Mouse (Mus musculus) heart, postnatal 36 days (tissue): ENCODE results near the gene Npb. TPM values are rescaled to one million over a fixed set of nuclear protein-coding genes. Genes with fewer than 3 reads are reported as not detected.

Experiments used
- DNase-seq, 2 experiments: peaks; one replicate each; pipeline ENCODE4 v3.0.0; 2021 to 2022
- intact Hi-C: fragments of 180-260 bp; cut with DNase I; formaldehyde crosslinking; loops from one replicate; pipeline ENCODE4 v1.15.1; 2025
- total RNA-seq, 2 experiments: library from RNA; stranded (reverse); gene quantifications; 2 replicates each; pipeline ENCODE4 v1.2.3; 2021

Gene Npb
- total RNA-seq, 2 experiments from 2014 or later, result not detected

GRCm38 (mm10) chr11:120610477-120611046 is 2.3 kb downstream of the Npb start:
- DNase-seq, result no peak
- intact Hi-C loops, result no loop called here

- DNase-seq, result peak; percentile 73 to 82
- intact Hi-C loops, result loop anchor here (1.0 kb wide), 2 partner anchors 96 to 123 kb away; no protein-coding TSS in a partner anchor
Measured at GRCm38 (mm10) chr11:120612763-120613162, 4.5 kb downstream of the Npb start.

- intact Hi-C loops, result no loop called here
- no peak for DNase-seq
Measured at GRCm38 (mm10) chr11:120613481-120613972, 5.2 kb downstream of the Npb start.

- intact Hi-C loops, result no loop called here
Measured at GRCm38 (mm10) chr11:120613976-120614375, 5.7 kb downstream of the Npb start.

GRCm38 (mm10) chr11:120615167-120615566 is 6.9 kb downstream of the Npb start:
- intact Hi-C loops, result no loop called here
- DNase-seq, result no peak

More at GRCm38 (mm10) chr11:120613976-120614375, 5.7 kb downstream of the Npb start:
- no peak for DNase-seq

- intact Hi-C loops, result no loop called here
- DNase-seq, result no peak
Measured at GRCm38 (mm10) chr11:120615606-120616203, 7.4 kb downstream of the Npb start.

GRCm38 (mm10) chr11:120616617-120617294 is 8.5 kb downstream of the Npb start:
- DNase-seq, result no peak
- intact Hi-C loops, result no loop called here

- intact Hi-C loops, result no loop called here
- DNase-seq, result peak; percentile 84 to 86
Measured at GRCm38 (mm10) chr11:120617519-120618112, 9.3 kb downstream of the Npb start, which contains the start of gene Pcyt2. Gene Pcyt2, minus strand, starts transcription at chr11:120617936.

GRCm38 (mm10) chr11:120618619-120619535 is 10.6 kb downstream of the Npb start:
- intact Hi-C loops, result no loop called here
- no peak for DNase-seq

GRCm38 (mm10) chr11:120620195-120620594 is 11.9 kb downstream of the Npb start:
- intact Hi-C loops, result no loop called here
- no peak for DNase-seq

GRCm38 (mm10) chr11:120622805-120623204 is 14.5 kb downstream of the Npb start:
- intact Hi-C loops, result no loop called here
- DNase-seq, result no peak

- intact Hi-C loops, result loop anchor here (1.0 kb wide), 1 partner anchor 88 kb away; no protein-coding TSS in a partner anchor
- DNase-seq, result peak; percentile 64 to 69
Measured at GRCm38 (mm10) chr11:120623961-120624679, 15.8 kb downstream of the Npb start.

- peak; percentile 83 to 88 for DNase-seq
- intact Hi-C loops, result loop anchor here (1.0 to 5.0 kb wide), 2 partner anchors 48 to 88 kb away; partner anchors contain the start of gene Aspscr1
Measured at GRCm38 (mm10) chr11:120624680-120625111, 16.4 kb downstream of the Npb start.

GRCm38 (mm10) chr11:120625152-120625775 is 17.0 kb downstream of the Npb start, which contains the start of gene Sirt7:
Gene Sirt7, minus strand, starts transcription at chr11:120625240.
- DNase-seq, result no peak
- intact Hi-C loops, result loop anchor here (5.0 kb wide), 1 partner anchor 47 kb away; the partner anchor contains the start of gene Aspscr1

- intact Hi-C loops, result loop anchor here (5.0 kb wide), 1 partner anchor 45 kb away; the partner anchor contains the start of gene Aspscr1
Measured at GRCm38 (mm10) chr11:120626785-120627467, 18.6 kb downstream of the Npb start.

GRCm38 (mm10) chr11:120627468-120628300 is 19.4 kb downstream of the Npb start:
- DNase-seq, result no peak
- intact Hi-C loops, result loop anchor here (5.0 kb wide), 1 partner anchor 45 kb away; the partner anchor contains the start of gene Aspscr1

More at GRCm38 (mm10) chr11:120626785-120627467, 18.6 kb downstream of the Npb start:
- DNase-seq, result no peak
